Mouse (Mus musculus): ENCODE results near the gene Pgap2. TPM values are rescaled to one million over a fixed set of nuclear protein-coding genes. Genes with fewer than 3 reads are reported as not detected.
A peak's percentile ranks its signal among the peaks of the same experiment; 100 is the strongest.
"Not testable (repeated sequence)": the region's sequence is repeated elsewhere in the genome, so short reads cannot be mapped to it uniquely, and the experiment has no call there.

Pgap2 gene
- total RNA-seq, 2 experiments from 2014 or later = 36.7 to 39.0 TPM

DNA sequence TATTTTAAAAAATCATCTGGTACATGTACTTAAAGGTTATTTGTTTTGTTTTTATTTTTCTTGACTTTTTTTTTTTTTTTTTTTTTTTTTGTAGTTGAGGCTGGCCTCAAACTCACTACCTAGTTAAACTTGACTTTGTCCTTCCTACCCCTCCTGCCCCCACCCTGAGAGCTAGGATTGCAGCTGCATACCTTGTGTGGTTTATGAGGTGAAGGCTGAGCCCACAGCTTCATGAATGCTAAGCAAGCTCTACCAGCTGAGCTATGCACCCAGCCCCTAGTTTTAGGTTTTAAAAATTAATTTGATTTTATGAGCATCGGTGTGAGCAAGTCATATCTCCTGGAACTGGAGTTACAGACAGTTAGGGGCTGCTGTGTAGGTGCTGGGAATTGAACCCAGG is 50.5 kb downstream of the Pgap2 start:
- intact Hi-C loops (cut with DNase I) = no loop called here
- no peak for DNase-seq

DNA sequence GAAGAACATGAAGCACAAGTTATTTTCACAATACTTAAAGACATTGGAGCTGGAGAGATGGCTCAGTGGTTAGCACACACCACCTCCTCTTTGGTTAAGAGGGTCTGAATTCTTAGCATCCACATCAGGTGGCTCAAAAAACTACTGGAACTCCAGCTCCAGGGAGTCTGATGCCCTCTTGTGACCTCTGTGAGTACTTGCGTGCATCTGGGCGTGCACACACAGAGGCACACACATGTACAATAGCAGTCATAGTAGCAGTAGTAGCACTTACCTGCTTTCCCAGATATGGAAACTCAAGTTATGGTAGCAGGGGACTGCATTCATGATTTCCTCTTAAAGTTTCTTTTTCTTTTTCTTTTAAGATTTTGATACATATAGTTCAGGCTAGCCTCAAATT is 53.0 kb downstream of the Pgap2 start:
- no peak for DNase-seq
- intact Hi-C loops (cut with DNase I) = no loop called here

DNA sequence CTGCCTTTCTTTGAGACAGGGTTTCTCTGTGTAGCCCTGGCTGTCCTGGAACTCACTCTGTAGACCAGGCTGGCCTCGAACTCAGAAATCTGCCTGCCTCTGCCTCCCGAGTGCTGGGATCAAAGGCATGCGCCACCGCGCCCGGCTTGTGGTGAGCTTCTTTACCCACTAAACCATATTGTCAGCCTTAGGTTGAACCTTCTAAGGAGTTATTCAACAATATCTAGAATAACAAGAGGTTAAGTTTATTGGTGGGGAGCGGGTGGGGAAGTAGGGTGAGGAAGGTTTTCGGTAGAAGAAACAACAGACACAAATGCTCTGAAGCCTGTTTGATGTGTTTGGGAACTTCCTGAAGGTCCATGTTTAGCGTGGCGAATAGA is 56.0 kb downstream of the Pgap2 start:
- DNase-seq = not testable (repeated sequence)
- intact Hi-C loops (cut with DNase I) = loop anchor here (5.0 kb wide), 1 partner anchor 151 kb away; no protein-coding TSS in a partner anchor

DNA sequence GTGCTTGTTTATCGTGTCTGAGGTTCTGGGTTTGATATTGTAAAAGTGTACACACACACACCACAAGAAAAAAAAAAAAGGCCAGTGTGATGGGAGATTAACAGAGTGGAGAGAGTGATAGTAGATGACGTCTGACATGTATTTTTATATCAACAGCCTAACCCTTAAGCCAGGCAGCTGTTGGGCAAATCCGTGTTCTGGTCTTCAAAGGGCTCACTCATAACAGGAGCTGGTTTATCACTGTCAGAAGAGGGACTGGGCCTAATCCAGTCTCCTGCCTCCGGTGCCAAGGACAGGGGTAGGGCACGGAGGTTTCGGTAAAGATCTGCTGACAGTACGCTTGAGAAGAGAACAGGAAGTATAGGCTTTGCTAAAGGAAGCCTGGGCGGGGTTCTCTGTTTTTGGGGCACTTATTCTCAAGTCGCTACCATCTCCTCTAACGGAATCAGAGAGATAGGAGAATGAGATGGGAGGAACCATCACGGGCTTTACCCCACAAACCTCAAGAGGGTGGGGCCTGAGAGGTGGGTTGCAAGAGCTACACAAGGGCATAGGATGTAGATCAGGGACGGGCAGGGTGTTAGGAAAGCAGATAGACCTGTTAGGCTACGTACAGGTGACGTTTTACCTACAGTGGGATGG is 56.5 kb downstream of the Pgap2 start:
- intact Hi-C loops (cut with DNase I) = loop anchor here (5.0 kb wide), 1 partner anchor 151 kb away; no protein-coding TSS in a partner anchor
- no peak for DNase-seq

DNA sequence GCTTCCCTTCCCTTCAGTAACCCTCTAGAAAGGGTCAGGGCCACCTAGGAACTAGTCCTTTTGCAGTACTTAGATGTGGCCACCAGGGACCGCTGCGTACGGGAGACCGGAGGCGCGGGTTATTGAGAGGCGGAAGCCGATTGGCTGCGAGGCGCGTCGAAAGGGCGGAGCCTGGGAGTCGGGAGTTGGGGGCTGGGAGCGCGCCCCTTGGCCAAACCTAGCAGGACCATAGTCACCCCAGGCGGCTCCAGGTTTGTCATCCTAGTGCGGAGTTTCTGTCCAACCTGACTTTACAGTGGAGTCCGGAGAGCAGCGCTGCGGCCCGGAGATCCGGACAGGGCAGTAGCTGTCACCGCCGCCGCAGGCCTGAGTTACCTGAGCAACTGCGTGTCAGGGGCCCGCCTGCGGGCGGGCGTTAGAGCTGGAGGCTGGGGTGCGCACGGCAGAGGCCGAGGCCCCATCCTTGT is 57.1 kb downstream of the Pgap2 start:
- DNase-seq = peak; percentile 97
- intact Hi-C loops (cut with DNase I) = loop anchor here (5.0 kb wide), 1 partner anchor 150 kb away; no protein-coding TSS in a partner anchor

DNA sequence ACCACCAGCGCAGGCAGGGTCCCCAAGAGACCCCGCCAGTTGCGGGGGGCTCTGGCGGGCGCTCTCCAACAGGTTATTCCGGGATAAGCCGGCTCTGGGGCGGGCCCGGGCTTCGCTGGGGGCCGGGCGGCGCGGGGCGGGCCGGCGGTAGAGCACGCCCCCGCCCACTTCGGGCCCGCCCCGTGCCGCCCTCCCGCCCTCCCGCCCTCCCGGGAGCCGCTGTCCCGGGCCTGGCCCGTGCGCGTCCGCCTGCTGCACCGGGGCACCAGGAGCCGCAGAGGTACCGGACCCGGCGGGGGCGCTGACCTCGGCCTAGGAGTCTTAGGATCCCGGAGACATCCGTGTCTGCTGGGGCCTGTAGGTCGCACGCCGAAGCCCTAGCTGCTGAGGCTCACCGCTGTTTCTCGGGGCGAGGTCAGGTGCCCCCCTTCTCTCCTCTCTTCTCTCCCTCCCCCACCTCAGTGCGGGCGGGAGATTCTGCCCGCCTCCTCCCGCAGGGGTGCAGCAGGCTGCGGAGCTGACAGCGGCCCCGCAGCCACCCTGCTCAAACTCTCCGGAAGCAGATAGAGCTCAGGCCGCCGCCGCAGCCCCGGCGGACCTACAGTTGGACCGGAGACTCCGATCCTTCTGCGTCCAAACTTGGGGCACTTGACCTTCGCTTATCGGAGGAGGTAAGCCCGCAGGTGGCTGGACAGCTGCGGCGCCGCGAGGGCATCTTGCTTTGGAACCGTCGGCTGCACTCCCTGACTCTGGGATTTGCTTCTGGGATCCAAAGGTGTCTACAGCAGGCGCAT is 57.8 kb downstream of the Pgap2 start, which contains the start of gene Stim1:
Gene Stim1 (plus strand): TSS at position 206 of the 794 bp plus-strand sequence.
- intact Hi-C loops (cut with DNase I) = loop anchor here (5.0 kb wide), 1 partner anchor 150 kb away; no protein-coding TSS in a partner anchor
- DNase-seq = peak; percentile 37

DNA sequence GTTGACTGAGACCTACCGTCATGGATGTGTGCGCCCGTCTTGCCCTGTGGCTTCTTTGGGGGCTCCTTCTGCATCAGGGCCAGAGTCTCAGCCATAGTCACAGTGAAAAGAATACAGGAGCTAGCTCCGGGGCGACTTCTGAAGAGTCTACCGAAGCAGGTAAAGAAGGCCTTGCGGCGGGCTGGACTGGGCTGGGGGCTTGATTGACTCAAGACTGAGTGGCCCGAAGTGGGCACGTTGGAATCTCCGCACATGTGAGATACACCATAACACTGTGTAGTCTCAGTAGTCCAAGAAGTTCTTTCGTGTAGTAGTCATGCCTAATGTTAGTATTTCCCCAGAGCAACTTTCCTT is 58.4 kb downstream of the Pgap2 start:
- intact Hi-C loops (cut with DNase I) = loop anchor here (5.0 kb wide), 1 partner anchor 149 kb away; no protein-coding TSS in a partner anchor
- no peak for DNase-seq

DNA sequence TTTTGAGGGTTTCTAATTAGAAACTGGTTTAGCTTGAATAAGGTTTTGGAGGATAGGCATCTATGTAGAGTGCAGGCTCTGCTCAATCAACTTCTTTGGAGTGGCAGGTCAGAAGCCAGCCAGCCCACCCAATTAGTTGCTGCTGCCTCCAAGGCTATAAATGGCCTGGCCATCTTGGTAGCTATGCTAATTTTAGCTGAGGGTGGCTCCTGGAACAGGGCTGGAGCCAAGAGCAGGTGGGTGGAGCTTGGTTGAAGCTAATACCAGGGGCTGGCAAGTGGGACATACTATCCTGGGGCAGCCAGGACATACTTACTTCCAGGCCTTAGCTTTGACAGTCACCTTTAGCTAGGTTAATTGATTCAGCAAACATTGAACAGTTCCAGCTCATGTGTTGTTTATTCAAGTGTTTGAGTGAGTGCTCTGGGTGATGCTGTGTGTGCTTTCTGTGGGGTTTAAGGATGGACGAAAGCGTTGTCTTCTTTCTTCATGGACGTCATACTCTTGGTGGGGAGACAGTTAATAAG is 62.5 kb downstream of the Pgap2 start:
- intact Hi-C loops (cut with DNase I) = no loop called here
- DNase-seq = no peak

DNA sequence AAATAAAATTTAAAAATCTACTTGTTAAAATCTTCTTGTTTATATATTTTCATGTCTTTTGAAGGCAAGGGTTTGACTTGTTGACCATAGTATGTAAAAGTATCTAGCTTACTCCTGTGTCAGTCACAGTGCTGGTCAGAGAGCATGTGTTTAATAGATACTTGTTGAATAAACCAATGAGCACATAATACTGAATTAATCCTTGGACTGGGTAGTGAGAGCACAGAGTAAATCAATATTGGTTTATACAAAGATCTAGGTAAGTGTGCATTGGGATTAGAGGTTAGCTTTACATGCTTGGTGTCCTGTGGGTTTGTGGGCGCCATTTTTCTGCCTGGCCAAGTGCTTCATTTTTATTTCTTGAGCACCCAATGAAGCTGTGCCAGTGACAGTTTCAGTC is 71.4 kb downstream of the Pgap2 start:
- intact Hi-C loops (cut with DNase I) = no loop called here
- DNase-seq = no peak

DNA sequence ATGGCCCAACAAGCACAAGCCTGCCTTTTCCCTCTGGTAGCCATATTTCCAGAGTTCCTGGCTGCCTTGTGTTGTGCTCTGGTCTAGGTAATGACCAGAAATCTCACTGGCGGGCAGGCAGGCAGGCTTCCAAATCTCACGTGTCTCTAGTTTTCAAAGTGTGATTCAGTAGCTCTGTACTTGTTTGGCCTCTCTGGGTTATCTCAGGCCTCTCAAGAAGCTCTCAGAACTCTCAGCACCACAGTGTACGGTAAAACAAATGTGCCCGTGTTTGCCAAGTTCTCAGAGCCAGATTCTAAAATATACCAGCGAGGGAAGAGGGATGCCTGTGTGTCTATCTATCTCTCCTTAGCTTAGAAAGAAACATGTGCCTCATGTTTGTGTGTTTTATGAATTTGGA is 72.3 kb downstream of the Pgap2 start:
- DNase-seq = no peak
- intact Hi-C loops (cut with DNase I) = no loop called here

Other genes starting within 250 kb of the Pgap2 start
- gene Il18bp, start 191.5 kb upstream of the Pgap2 start, total RNA-seq (2021) = 10 to 100 TPM; 14.0 to 18.9 TPM
- 10 to 100 TPM; 47.0 to 51.9 TPM for gene Rnf121, start 144.7 kb upstream of the Pgap2 start, total RNA-seq (2021)
- 10 to 100 TPM; 28.7 to 30.8 TPM for gene Xndc1, start 144.7 kb upstream of the Pgap2 start, total RNA-seq (2021)
- 1 to 10 TPM; 1.7 to 2.2 TPM for gene Xntrpc, start 144.5 kb upstream of the Pgap2 start, total RNA-seq (2021)
- gene Trpc2, start 127.1 kb upstream of the Pgap2 start, total RNA-seq (2021) = under 1 TPM in 1 of 2 experiments, not detected in 1; 0.60 TPM
- not detected for gene Art1, start 108.5 kb upstream of the Pgap2 start, total RNA-seq (2021)
- gene Art5, start 100.7 kb upstream of the Pgap2 start, total RNA-seq (2021) = not detected
- gene Chrna10, start 93.4 kb upstream of the Pgap2 start, total RNA-seq (2021) = not detected
- gene Nup98, start within 50 bp of the Pgap2 start, total RNA-seq (2021) = 10 to 100 TPM; 39.4 to 41.2 TPM
- 10 to 100 TPM; 11.3 to 12.3 TPM for gene Rhog, start 45.8 kb downstream of the Pgap2 start, total RNA-seq (2021)
- gene Stim1, start 57.6 kb downstream of the Pgap2 start, total RNA-seq (2021) = 10 to 100 TPM; 43.5 to 45.7 TPM
- gene Rrm1, start 231.5 kb downstream of the Pgap2 start, total RNA-seq (2021) = 10 to 100 TPM; 24.8 to 25.0 TPM